Mouse (Mus musculus) heart, postnatal 4 days (tissue): Measurements from ENCODE around the gene Paqr5. TPM values are rescaled to one million over a fixed set of nuclear protein-coding genes. Genes with fewer than 3 reads are reported as not detected.
A peak's percentile ranks its signal among the peaks of the same experiment; 100 is the strongest.

ENCODE experiments used
- DNase-seq: peaks from one replicate; pipeline ENCODE4 v3.0.0; 2021
- total RNA-seq, 2 experiments: library from RNA; stranded (reverse); gene quantifications; 2 replicates each; pipeline ENCODE4 v1.2.3; 2021

Gene Paqr5
- not detected for total RNA-seq

DNA sequence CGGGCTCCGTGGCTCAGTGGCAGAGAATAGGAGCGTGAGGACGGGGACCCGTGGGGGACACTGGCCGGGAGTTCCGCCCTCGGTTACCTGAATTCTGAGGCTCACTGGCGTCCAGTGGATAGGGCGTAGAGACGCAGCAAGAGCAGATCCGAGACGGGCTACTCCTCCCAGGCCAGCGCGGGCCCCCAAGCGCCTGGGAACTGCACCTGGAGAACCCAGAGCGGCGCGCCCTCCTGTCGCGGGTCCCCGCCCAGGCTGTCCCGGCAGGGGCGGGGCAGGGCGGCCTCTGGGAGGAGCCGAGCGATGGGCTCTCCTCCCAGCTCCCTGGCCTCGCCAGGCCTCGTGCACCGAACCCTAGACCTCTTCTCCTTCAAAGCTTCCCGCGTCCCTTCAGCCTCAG, at the start of gene Paqr5:
Paqr5 (minus strand) TSS at position 257 of the 400 bp plus-strand sequence.
- DNase-seq: peak; percentile 23

DNA sequence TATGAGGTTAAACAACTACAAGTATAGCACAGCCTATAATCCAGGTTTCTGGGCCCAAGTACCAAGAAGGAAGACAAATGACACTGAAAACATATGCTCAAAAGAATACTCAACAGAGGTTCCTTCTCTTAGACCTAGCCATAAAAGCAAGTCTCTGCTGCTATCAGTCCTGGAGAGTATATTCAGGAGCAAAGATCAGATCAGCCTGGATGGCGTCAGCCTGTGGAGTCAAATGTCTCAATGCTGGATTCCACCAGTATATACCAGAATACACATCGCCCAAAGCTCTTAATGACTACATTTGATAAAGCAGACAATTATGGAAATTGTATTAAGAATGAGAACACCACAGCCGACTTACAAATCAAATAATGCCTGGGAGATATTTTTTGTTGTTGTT, 35.6 kb upstream of the Paqr5 start:
- no peak for DNase-seq

DNA sequence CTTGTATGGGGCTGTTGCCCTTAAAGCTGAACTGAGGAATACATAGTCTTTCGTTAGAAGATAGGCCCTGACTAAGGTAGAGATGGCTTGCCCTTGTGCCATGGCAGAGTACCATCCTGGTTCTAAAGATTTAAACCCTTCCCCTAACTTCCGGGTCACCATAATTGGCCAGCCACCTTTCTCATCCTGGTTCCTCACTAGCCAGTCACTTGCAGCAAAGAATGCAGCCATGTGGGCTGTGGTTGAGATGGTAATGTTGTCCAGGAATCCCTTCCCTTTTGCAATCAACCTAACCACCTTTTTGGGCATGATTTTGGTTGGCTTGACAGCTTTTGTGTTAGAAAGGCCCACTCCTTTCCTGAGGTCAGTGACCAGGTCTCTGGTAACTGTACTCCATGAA, 33.8 kb upstream of the Paqr5 start:
- DNase-seq: no peak

DNA sequence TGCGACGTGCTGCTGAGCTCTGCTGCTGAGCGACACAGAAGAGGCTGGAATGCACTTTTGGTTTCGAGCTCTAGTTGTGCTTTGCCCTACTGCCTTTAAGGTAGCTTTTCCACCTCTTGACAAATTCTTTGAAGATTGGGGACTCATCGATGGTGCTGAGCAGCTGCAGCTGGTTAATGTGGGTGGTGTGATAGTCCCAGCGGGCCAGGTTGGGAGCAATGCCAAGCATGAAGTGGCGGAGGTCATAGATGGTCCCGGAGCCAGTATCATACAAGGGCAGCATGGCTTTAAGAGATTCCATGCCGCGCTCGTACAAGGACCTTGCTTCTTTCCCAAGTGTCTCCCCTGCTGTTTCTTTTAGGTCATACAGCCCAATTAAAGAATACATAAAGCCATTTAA, 33.3 kb upstream of the Paqr5 start:
- peak; percentile 67 for DNase-seq

DNA sequence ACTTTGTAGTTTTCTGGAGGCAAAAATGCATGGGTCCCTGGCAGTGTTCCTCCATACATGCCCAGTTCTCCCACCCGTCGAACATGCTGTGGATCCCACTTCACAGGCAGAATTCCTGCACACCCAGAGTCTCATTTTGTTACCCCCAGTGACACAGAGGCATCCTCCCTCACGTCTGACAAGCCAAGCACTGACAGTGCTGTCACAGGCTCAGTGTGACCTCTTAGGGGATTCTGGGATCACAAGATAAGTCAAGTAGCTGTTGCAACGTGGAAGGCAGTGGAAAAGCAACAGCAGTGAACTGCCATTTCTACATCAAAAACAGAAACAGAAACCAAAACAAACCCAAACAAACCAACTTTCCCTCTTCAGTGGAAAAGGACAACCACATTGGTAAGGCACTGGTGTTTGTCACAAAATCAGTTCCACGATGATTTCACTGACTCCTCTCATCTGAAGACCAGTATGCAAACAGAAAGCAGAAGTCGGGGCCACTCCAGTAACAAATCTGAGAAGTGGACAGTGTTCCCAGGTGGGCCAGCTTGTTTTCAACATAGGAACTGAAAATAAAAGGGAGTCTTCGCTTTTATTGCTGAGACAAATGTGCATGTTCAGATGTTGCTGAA, 31.3 kb upstream of the Paqr5 start:
- DNase-seq: no peak

DNA sequence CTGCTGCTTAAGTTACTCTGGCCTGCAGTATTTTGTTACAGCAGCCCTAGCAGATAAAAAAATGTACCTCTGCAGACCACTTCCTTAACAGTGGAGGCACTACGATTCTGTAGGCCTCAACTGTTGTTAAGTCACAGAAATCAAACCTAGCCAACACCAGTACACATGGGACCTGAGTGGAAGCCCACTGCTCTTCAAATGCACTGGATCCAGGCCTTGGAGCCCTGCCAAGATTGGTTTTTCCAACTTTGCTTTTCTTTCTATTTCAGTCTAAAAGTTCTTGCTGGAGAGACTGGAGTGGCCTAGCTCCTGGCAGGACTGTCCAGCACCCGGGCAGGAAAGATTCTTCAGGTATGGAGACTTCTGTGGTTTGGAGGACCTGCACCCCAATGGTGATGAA, 29.6 kb upstream of the Paqr5 start:
- DNase-seq: no peak

DNA sequence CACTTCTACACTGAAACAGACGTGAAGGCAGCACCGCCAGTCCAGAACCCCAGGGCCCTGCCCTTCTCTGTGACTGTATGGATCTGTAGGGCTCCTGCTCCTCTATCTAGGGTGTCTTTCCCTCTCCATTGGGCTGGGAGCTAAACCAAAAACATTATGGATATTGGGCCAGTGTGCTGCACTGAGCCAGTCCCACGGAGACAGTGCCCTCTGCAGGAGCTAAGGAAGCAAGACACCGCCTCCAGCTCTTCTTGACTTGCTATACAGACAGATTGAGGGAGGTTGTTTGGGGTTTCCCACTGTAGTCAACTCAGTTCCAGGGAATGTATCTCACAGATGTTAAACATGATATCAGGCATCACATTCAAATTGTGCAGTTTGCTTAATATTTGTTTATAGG, 24.1 kb upstream of the Paqr5 start:
- peak; percentile 14 for DNase-seq

DNA sequence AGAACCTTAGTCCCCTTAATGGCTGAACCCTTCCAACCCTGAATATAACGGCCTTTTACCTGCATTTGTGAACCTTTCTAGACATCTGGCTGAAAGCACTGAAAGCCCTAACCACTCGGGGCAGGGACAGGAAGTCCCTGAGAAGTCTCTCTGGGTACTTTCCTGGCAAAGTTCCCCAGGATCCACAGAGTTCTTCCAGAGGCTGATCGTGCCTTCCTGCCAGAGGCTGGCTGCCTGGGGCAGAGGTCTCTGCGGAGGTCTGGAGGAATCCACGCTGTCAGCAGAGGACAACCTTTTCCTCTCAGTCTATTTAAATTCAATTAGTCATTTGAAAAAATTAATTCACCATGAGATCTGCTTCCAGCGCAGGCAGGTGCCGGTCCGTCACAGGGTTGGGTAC, 22.5 kb upstream of the Paqr5 start:
- DNase-seq: no peak

DNA sequence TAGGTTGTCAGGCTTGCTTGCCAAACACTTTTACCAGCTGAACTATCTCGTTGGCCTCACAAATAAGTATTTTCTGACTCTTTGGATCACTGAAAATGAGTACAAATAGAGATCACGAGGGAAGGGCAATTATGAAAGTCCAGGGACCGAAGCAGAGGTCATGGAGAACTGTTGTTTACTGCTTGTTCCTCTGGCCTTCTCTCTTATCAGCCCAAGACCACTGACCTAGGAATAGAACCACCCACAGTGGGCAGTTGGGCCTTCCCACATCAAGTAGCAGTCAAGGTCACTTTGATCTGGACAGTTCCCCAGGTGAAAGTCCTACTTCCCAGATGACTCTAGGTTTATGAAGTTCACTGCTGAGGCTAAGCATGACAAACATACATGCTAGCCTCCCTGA, 15.5 kb upstream of the Paqr5 start:
- DNase-seq: no peak

DNA sequence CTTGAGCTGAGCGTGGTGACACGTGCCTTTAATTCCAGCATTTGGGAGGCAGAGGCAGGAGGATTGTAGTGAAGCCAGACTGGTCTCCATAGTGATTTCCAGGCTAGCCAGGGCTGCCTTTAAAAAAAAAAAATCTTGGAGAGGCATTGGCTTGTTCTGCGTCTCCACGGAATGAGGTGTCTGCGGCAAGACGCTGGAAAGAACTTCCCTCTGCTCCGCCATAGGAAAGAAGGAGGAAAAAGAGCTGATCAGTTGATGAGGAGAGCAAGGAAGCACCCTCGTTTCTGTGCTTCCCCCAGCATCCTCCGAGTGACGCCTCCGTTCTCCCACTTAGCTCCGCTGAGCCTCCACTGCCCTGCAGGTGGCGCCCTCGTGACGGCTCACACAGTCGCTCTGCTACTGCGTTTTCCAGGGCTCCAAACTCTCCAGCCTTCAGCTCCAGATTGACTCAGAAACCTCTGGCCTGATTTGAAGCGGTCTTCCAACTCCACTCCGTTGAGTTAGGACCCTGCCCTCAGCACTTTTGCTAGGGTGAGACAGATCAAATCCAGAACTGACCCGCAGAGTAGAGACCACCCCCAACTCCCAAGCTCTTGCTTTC, 13.5 kb upstream of the Paqr5 start:
- DNase-seq: peak; percentile 93

DNA sequence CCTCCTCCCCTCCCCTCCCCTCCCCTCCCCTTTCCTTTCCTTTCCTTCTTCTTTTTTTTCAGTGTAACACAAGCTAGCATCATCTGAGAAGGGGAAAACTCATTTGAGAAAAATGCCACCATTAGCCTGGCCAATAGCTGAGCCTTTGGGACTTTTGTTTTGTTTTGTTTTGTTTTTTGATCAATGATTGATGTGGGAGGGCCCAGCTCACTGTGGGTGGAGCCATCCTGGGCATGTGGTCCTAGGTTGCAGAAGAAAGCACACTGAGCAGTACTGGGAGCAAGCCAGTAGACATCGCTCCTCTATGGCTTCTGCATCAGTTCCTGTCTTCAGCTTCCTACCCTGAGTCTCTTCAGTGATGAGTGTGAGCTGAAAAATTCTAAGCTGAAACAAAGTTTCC, 9.2 kb upstream of the Paqr5 start:
- DNase-seq: no peak

DNA sequence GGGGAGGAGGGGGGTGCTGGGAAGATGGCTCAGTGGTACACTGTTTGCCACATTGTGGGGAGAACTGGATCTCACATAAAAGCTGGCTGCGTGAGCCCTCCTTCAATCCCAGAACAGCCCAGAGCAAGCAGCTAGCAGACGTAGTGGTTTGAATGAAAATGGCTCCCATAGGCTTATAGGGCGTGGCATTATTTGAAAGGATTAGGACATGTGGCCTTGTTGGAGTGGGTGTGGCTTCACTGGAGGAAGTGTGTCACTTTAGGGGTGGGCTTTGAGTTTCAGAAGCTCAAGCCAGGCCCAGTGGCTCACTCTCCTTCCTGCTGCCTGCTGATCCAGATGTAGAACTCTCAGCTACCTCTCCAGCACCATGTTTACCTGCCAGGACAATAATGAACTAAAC, 5.5 kb upstream of the Paqr5 start:
- no peak for DNase-seq

DNA sequence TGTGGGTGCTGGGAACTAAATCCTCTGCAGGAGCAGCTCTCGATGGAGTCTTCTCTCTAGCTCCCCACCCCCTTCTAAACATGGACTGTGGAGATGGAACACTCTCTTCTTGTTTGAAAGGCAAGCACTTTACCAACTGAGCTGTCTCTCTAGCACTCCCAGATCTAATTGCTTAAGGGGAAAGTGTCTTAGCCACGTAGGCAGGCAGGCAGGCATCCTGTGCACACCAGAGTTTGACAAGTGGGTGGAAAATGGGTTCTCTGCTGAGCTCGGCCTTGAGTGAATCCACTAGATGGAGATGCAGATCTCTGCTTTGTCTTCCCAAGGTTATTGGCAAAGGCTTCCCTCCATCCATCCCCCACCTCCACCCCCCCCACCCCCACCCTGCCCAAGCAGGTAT, 1.4 kb upstream of the Paqr5 start:
- no peak for DNase-seq

DNA sequence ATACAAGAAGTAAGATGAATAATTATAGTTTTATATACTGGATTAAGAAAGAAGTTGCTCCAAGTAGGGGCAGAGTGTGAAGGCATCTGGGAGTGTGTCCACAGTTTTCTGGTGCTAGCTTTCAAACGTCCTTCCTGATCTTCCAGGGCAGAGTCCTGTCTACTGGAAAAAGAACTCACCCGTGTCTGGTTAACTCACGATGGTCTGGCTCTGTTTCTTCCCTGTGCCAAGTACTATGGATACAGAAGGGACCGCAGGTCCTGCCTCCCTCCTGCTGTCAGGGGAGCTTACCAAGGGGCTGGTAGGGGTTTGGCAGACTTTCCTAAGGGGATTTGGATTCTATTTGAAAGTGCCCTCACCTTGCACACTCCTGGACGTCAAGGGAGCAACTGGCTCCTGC, 1.6 kb downstream of the Paqr5 start:
- DNase-seq: no peak

DNA sequence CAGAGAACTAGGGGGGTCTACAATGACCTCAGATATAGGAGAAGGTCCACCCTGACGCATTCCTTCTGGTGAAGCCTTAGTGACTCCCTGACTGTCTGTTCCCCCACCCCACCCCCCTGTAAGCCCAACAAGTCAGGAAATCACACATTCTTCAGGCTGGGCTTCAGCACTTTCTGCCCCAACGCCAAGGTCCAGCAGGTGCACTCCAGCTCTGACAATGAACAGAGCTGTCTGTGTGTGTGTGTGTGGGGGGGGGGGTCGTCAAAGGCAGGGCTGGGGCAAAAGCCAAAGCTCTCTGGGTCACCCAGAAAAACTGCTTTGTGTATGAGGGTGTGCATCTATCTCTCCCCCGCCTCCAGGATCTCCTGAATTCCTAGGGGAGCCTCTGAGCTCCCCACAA, 2.8 kb downstream of the Paqr5 start:
- DNase-seq: no peak

DNA sequence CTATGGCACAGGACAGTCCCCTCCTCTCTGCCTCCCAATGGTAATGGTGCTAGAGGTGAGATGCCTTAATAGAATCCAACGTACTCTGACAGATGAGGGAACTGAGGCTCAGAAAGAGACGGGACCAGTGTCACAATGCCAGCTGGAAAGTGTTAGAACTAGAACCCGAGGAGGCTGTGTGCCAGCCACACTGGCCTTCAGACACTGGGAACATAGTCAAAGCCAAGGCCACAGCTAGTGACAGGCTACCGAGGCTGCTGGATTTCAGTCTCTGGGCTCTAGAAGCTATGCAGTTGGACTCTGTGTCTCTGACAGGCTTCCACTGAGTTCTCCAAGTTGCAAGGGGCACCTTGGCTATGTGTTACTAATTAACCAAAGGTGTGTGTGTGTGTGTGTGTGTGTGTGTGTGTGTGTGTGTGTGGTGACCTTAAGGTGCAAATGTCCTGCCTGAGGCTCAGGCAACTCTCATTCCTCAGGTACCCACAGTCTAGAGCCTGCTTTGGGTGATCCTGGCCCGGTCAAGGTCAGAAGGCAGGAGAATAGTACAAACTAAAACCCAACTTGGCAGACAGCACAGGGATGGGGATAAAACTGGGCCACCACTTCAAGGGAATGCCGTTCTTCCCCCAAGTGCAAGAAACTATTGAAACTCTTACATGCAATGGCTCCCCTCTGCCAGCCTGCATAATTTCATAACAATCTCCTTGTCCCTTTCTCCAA, 3.5 kb downstream of the Paqr5 start:
- DNase-seq: no peak

DNA sequence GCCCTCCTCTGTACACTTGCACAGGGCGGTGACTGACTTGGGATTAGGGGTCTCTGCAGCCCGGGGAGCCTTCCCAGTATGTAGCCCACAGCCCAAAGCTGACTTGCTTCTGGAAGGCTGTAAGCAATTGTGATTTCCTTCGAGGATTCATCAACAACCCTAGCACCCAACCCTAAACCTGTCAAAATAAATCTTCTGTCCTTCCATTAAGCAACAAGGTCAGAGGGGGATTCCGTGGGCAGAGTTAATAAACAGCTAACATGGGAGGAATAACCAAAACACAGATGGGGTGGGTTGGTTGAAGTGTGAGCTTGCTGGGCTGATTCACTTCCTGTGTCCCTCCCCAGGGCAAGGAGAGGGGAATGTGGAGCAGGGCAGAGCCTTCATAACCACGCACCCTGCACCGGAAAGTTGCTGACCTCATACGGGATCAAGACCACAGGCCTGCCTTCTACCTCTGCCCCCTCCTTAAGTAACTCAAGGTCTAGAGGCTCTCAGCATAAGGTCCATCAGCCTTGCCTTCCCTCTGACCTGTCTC, 5.0 kb downstream of the Paqr5 start:
- no peak for DNase-seq

DNA sequence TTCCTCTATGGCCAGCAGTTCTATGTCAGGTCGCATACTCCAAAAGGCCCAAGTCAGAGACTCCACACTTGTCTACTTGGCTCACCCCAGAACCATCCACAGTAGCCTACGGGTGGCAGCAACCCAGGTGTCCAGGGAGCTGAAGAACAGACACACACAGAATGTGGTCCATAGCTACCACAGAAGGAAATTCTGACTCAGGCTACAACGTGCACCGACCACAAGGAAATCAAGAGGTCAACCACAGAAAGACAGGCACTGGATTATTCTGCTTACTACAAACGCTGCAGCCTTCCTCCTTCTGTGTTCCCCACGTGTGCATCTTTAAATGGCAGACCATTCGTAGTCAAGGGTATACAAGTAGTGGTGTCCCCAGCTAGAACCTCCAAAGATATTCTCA, 6.4 kb downstream of the Paqr5 start:
- DNase-seq: no peak

DNA sequence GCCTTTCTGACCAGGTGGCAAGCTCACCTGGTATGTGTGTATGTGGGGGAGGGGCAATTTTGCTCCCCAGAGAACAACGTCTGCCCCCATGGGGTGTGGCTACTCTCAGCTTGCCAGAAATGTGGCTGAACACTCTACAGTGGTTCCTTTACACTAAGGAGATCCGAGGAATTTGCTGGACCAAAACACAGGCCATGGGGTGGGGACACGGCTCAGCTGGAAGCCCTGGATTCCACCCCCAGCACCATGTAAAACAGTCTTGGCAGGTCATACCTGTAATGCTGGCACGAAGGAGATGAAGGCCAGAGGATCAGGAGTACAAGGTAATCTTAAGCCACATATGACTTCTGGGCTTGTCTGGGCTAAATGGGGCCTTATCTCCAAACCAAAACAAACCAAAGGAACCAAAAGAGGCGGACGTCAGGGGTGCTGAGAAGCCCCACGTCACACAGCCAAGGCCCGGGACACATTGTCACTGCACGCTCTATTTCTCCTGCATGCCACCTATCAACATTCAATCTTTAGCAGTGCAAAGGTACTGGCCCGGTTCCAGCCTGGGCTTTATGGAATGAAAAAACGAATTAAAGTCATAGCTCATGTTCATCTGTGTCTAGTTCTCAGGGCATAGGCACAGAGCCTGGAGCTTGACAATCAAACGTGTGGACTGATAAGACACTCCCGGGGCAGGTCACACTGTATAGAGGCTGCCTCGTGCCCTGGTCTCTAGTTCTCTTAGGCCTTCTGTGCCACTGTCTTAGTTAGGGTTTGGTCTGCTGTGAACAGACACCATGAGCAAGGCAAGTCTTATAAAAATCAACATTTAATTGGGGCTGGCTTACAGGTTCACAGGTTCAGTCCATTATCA, 8.2 kb downstream of the Paqr5 start:
- no peak for DNase-seq

DNA sequence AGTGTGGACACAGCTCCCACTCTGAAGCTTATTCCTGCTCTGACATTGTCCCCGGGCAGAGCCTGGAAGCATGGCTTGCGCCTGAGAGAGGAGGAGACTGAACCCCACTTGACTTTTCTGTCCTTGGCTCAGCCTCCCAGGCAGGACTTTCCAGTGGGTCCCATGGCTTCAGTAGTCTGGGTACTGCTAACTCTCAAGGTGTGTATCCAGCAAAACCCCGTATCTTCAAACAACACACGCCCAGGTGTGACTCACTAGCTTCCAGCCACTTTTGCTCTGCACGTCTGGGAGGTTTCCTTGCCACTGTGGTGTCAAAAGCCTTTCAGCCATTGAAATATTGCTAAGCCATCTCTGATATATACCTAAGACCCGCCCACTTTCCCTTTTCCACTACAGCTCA, 9.3 kb downstream of the Paqr5 start:
- no peak for DNase-seq

DNA sequence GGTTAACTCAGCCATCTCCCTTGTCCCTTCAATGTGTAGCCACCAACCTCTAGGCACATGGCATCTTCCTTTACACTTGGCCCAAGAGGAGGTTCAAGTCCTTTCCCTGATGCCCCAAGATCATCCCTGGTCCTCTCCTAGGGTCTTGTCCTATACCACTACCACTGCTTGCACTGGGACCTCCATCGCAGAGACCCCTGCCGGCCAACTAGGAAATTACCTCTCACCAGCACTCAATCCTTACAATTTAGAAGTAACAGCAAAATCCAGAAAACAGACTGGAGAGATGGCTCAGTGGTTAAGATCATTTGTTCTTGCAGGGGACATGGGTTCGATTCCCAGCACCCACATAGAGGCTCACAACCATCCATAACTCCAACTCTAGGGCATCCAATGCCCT, 11.2 kb downstream of the Paqr5 start:
- DNase-seq: no peak

DNA sequence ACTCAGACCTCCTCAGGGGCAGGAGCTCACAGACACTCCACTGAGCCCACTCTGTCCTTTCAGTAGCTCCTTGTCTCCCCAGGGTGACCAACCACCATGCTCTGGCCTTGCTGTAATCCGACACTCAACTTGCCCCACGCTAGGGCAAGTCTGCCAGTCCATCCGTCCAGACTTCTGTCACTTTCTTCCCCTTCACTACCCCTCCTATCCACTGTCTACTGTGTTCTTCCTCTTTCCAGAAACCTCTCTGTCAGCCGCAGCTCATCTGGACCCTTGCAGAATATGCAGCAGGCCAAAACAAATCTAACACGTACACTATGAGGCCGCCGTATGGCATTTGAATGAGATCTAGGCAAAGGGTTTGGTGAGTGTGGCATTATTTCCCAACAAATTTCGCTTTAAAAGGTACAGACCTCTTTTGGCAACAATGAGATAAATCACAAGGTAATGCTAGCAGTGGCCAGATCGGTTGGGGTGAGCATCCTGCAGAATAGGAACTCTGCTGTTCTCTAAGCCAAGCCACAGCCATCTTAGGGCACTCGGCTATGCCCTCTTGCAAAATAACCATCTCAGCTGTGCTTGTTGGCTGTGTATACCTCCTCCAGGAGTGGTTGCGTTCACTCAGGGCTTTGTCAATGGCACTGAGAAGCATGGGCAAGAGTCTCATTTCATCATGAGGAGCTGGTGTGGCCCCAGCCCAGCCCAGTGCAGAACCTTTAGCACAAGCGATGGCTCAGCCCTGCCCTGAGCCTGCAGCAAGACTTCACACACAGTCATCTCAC, 13.1 kb downstream of the Paqr5 start:
- DNase-seq: no peak
